Mouse (Mus musculus) midbrain, embryonic 14.5 days (tissue): ENCODE data around the gene Fcer1g. TPM values are rescaled to one million over a fixed set of nuclear protein-coding genes. Genes with fewer than 3 reads are reported as not detected.

Experiments used
- ATAC-seq: fragments of 200-750 bp; cut with Nextera tagmentation; 2 replicates; pipeline ENCODE4 v1.8.0; 2017; ENCODE audit warnings: moderate number of reproducible peaks, moderate library complexity; ENCODE audit not compliant: low FRiP score, low TSS enrichment
- DNase-seq: peaks from one replicate; pipeline ENCODE4 v3.0.0-alpha.2; 2015
- H3K27ac ChIP-seq: fragments of 300-500 bp; sonication (generic); replicated peaks from 2 replicates; pipeline ENCODE4 v1.5.1; 2014; ENCODE audit warnings: mild to moderate bottlenecking, low read depth, low read length, moderate library complexity
- H3K27me3 ChIP-seq: fragments of 300-500 bp; sonication (generic); 2 replicates; pipeline ENCODE4 v1.6.1; 2014; ENCODE audit warnings: low read length, control low read depth, mixed read lengths; ENCODE audit not compliant: control insufficient read depth, insufficient read depth
- H3K36me3 ChIP-seq: fragments of 300-500 bp; sonication (generic); 2 replicates; pipeline ENCODE4 v1.6.1; 2014; ENCODE audit warnings: low read length, control low read depth; ENCODE audit not compliant: control insufficient read depth, insufficient read depth
- H3K4me1 ChIP-seq: fragments of 300-500 bp; sonication (generic); 2 replicates; pipeline ENCODE4 v1.6.1; 2014; ENCODE audit warnings: mild to moderate bottlenecking, antibody characterized with exemption, low read length, control low read depth; ENCODE audit not compliant: control insufficient read depth, insufficient read depth
- H3K4me2 ChIP-seq: fragments of 300-500 bp; sonication (generic); 2 replicates; pipeline ENCODE4 v1.6.1; 2014; ENCODE audit warnings: mild to moderate bottlenecking, low read length, moderate library complexity
- H3K4me3 ChIP-seq: fragments of 300-500 bp; sonication (generic); replicated peaks from 2 replicates; pipeline ENCODE4 v1.5.1; 2014; ENCODE audit warnings: low read depth, low read length
- H3K9ac ChIP-seq: fragments of 300-500 bp; sonication (generic); replicated peaks from 2 replicates; pipeline ENCODE4 v1.6.1; 2014; ENCODE audit warnings: mild to moderate bottlenecking, low read length, moderate library complexity
- H3K9me3 ChIP-seq: fragments of 300-500 bp; sonication (generic); 2 replicates; pipeline ENCODE4 v1.6.1; 2016; ENCODE audit warnings: low read length, control low read depth, mixed read lengths; ENCODE audit not compliant: control insufficient read depth
- WGBS: fragments of 180-500 bp; shearing (Covaris S2); extraction: QIAGEN DNeasy Blood & Tissue Kit; methylation state at CpG from one replicate; pipeline ENCODE4 v1.1.7; 2014; 5-methylcytosine and 5-hydroxymethylcytosine counted together
- polyA plus RNA-seq: library from polyadenylated mRNA; unstranded; fragments of >200 nt; fragmentation: Nextera tagmentation; extraction: Ambion mirVana; gene quantifications from 2 replicates; pipeline ENCODE4 v1.2.1, GENCODE M21; 2014

Fcer1g gene
- polyA plus RNA-seq, 1 experiment from 2014 or later: 28.4 TPM

DNA sequence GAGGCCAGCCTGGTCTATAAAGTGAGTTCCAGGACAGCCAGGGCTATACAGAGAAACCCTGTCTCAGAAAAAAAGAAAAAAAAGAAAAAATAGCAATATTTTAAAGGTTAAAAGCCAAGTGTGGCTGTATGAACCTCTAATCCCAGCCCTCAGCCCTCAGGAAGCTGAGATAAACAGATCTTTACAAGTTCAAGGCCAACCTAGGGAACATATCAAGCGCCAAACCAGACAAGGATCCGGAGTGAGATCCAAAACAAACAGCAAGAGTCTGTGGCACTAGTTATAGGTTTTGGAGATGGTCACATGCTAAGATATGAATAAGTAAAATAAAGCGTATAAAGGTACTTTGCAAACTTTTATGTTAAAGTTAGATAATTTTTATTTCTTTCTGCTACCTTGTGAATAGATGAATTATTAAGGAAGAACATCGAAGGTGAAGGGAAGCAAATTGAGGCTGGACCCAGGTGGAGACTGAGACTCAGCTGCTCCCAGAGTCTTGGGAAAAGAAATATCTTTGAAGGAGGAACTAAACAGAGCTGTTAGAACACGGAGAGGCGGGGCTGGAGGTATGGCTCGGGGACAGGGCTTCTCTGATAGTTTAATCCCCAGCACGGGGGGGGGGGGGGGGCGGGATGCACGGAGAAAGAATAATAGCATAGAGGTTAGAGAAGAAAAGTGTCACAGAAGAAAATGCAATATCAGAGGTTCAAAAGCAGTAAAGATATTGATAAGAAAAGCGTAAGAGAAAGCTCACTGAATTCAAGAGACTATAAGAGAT is 30.5 kb downstream of the Fcer1g start:
- no peaks in the 10 kb centered on the region for H3K9me3 ChIP-seq
- H3K9ac ChIP-seq: no peak overlapping the region
- DNase-seq: no peak
- H3K27me3 ChIP-seq: no peaks in the 10 kb centered on the region
- H3K4me2 ChIP-seq: no peak overlapping the region
- no peak overlapping the region for H3K4me3 ChIP-seq
- H3K27ac ChIP-seq: no peak overlapping the region
- ATAC-seq: no peak
- no peaks in the 10 kb centered on the region for H3K36me3 ChIP-seq
- 56% methylated on average over 10 of the region's 11 CpGs for WGBS
- H3K4me1 ChIP-seq: no peaks in the 10 kb centered on the region

DNA sequence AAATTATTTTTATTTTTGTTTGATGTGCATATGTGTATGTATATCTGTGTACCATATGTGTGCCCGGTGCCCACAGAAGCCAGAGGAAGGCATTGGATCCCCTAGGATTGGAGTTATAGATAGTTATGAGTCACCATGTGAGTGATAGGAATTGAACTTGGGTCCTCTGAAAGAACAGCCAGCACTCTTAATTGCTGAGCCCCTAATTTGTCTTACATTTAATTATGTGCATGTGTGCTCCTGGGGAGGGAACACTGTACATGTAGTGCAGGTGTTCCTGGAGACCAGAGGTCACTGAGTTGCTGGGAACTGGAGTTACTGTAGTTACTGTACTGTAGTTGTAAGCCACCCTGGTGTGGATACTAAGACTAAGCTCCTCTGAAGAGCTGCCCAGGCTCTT is 33.4 kb downstream of the Fcer1g start:
- no peaks in the 10 kb centered on the region for H3K9me3 ChIP-seq
- DNase-seq (no peak), ATAC-seq (no peak)
- H3K9ac ChIP-seq: no peak overlapping the region
- peaks cover 11% of the 10 kb centered on the region for H3K27me3 ChIP-seq
- no peak overlapping the region for H3K27ac ChIP-seq
- no peaks in the 10 kb centered on the region for H3K36me3 ChIP-seq
- 97% methylated on average over 1 of the region's 1 CpGs for WGBS
- H3K4me1 ChIP-seq: peaks cover 6% of the 10 kb centered on the region; the same call in 1 of the 2 replicates
- no peak overlapping the region for H3K4me3 ChIP-seq
- H3K4me2 ChIP-seq: no peak overlapping the region

DNA sequence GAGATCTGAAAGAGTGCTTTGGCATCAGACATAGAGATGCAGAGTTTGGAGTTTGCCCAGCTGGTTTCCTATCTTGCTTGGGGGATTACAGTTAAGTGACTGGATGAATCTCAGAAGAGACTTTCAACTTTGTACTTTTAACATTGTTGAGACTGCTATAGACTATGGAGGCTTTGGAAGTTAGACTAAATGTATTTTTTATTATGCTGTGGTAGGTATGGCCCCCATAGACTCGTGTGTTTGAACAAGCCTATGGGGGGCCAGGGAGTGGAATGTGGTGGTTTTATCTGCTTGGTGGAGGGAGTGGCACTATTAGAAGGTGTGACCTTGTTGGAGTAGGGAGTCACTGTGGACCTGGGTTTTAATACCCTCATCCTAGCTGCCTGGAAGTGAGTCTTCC is 34.6 kb downstream of the Fcer1g start:
- peaks cover 13% of the 10 kb centered on the region for H3K4me1 ChIP-seq
- ATAC-seq (no peak), DNase-seq (no peak)
- H3K4me2 ChIP-seq: no peak overlapping the region
- no peak overlapping the region for H3K27ac ChIP-seq
- H3K4me3 ChIP-seq: no peak overlapping the region
- no peaks in the 10 kb centered on the region for H3K9me3 ChIP-seq
- H3K36me3 ChIP-seq: no peaks in the 10 kb centered on the region
- H3K9ac ChIP-seq: no peak overlapping the region
- peaks cover 17% of the 10 kb centered on the region for H3K27me3 ChIP-seq
- WGBS: 76% methylated on average over 1 of the region's 1 CpGs

DNA sequence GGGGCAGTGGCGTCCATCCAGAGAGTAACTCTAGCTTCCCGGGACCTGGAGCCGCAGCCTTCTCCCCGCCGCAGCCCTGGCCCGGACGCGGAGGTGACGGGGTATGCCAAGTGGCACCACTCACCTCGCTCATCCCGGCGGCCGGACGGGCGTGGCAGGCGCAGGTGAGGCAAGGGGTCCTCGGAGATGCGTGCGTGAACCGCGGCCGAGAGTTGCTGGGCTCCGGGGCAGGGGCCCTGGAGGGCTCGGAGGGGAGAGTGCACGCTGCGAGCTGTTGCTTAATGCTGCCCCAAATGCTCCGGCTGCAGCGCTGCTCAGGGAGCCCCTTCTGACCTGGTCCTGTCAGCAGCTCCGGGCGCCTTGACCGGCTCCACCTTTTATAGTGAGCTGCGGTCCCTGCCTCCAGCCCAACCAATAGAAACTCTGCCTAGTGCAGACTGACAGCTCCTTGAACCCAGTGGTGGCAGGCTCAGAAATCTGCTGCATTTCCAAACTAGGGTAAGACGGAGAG is 38.2 kb downstream of the Fcer1g start, which contains the start of gene Pcp4l1:
Gene Pcp4l1 (minus strand): TSS at position 382 of the 511 bp plus-strand sequence.
- no peak within 1 kb of the TSS for H3K27ac ChIP-seq
- H3K9ac ChIP-seq: peak within 1 kb of the TSS; percentile 57
- H3K27me3 ChIP-seq: peaks cover 17% of the 10 kb centered on the region
- H3K4me1 ChIP-seq: peaks cover 36% of the 10 kb centered on the region
- ATAC-seq (peak; percentile 71), DNase-seq (peak; percentile 76)
- H3K9me3 ChIP-seq: no peaks in the 10 kb centered on the region
- no peaks in the 10 kb centered on the region for H3K36me3 ChIP-seq
- WGBS: 0% methylated on average over 33 of the region's 33 CpGs
- H3K4me2 ChIP-seq: peak within 1 kb of the TSS; percentile 97
- H3K4me3 ChIP-seq: peak within 1 kb of the TSS; percentile 63

DNA sequence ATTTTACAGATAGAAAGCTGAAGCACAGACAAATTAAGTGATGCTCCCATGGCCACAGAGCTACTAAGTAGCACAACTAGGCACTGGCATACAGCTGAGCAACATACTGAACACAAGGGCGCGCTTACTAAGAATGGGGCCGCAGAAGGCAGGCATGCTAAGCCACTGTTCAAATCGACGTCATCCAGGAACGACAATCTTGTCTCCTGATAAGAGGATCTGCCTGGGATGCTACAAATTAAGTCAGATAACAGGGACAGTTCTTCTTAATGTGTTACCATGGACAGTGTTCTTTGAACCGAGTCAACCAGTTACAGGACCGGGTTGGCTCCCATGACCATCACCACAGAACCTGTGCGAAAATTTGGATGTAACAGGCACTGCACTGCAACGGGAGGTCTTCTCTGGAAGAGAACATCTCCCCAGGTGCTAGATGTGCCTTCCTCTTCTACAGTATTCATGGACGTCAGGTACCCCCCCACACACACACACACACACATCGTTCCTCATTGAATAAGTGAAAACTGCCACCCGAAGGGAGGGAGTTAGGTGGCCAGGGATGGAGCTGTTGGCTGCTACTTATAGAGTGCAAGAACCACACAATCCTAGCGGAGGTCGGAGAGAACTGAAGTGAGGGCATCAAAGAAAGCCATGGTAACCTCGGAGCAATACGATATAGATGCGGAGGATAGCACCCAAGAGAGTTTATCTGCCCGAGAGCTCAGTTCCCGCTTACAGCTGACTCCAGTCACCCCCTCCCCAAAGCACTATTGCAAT is 38.9 kb downstream of the Fcer1g start:
- Histone ChIP-seq H3K27ac (no peak overlapping the region), H3K4me1 (peaks cover 36% of the 10 kb centered on the region), H3K4me2 (peak overlapping the region; percentile 97), H3K4me3 (peak overlapping the region; percentile 63), H3K9me3 (no peaks in the 10 kb centered on the region), H3K9ac (peak overlapping the region; percentile 57; the same call in 1 of the 2 replicates), H3K36me3 (no peaks in the 10 kb centered on the region), H3K27me3 (peaks cover 17% of the 10 kb centered on the region)
- ATAC-seq: no peak
- WGBS: 4% methylated on average over 20 of the region's 20 CpGs
- peak; percentile 55 for DNase-seq

DNA sequence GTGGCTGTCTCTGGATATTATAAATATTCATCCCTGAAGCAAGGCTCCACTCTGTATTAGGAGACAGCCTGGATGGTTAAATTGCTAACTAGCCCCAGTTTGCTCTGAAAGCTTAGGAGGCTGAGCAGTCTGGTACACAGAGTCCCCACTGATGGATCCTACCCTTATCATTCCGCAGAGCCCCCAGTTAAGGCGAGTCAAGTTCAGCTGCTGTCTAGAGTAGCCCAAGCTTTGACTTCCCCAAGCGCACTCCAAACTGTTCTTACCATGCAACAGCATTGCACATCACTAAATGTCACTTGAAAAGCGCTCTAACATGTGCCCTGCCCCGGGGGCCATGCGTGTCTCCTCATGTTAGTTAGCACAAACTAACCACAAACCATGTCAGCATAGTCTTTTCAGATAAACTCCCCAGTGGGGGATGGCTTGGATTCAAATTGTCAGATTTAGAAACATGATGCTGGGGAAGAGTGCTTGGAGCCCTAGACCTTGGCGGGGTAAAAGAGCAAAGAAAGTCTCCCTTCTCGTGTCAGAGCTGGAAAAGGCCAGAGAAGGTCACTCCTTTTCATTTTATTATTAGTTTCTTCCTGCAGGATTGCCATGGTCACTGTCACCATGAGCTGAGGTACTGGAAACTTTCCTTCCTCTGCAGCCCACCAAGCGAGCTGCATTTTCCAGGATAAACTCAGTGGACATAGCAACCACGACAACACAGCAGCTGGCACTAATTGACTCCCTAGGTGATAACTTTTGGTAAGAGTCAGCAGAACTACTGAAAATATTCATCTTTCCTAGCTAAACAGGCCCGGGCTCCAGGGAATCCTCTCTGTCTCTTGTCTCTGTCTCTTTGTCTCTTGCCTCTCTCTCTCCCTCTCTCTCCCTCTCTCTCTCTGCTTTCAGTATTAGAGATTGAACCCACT is 40.0 kb downstream of the Fcer1g start:
- peaks cover 40% of the 10 kb centered on the region for H3K4me1 ChIP-seq
- peaks cover 17% of the 10 kb centered on the region for H3K27me3 ChIP-seq
- peak overlapping the region; percentile 27 for H3K4me3 ChIP-seq
- H3K4me2 ChIP-seq: peak overlapping the region; percentile 97
- DNase-seq (peak; percentile 36), ATAC-seq (no peak)
- H3K9me3 ChIP-seq: no peaks in the 10 kb centered on the region
- no peaks in the 10 kb centered on the region for H3K36me3 ChIP-seq
- H3K9ac ChIP-seq: no peak overlapping the region
- WGBS: 24% methylated on average over 11 of the region's 11 CpGs
- no peak overlapping the region for H3K27ac ChIP-seq

DNA sequence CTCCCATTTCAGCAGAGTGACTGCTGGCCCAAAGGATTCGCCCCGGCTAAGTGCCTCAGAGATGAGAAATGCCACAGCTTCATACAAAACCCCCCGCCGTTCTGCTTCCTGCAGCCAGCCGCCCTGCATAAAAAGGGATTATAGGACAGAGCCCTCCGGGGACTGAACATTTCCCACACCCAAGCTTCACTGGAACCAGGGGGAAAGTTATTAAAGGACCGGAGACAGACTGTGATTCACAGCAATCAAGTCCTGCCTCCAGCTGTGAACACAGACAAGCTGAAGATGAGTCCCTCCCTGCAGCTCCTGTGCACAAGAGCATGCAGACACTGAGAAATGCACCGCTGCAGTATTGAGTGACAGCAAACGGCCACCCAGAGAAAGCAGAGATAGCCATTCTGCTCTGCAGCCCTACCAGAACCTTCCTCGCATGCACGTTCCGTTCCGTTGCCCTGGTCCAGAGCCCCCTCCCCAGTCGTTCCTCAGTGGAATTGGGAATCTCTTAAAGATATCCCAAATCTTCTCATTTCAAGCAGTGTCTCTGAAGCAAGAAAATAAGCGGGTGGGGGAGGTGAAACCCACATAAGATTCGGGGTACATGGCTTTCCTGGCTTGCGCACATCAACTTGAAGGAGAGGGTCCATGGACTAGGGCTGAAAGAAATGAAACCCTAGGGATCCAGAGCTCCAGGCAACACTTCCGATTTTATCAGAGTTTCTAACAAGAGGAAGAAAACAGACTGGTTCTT is 40.9 kb downstream of the Fcer1g start:
- H3K27ac ChIP-seq: peak overlapping the region; percentile 62
- peaks cover 17% of the 10 kb centered on the region for H3K27me3 ChIP-seq
- under 1% methylated on average over 18 of the region's 18 CpGs for WGBS
- DNase-seq: peak; percentile 83
- H3K4me2 ChIP-seq: peak overlapping the region; percentile 97
- H3K9ac ChIP-seq: peak overlapping the region; percentile 3
- H3K9me3 ChIP-seq: no peaks in the 10 kb centered on the region
- no peaks in the 10 kb centered on the region for H3K36me3 ChIP-seq
- H3K4me3 ChIP-seq: peak overlapping the region; percentile 27
- H3K4me1 ChIP-seq: peaks cover 46% of the 10 kb centered on the region
- peak; percentile 49; the same call in 1 of the 2 replicates for ATAC-seq
